Mouse (Mus musculus) frontal cortex, postnatal 25 days (tissue): Measurements from ENCODE around the gene Ibtk.
"Not testable (repeated sequence)": the region's sequence is repeated elsewhere in the genome, so short reads cannot be mapped to it uniquely, and the experiment has no call there.

Experiments
- DNase-seq, 2 experiments: peaks; one replicate each; pipeline ENCODE4 v3.0.0; 2022; ENCODE audit warnings: low spot score in 2 of 2

Gene Ibtk

DNA sequence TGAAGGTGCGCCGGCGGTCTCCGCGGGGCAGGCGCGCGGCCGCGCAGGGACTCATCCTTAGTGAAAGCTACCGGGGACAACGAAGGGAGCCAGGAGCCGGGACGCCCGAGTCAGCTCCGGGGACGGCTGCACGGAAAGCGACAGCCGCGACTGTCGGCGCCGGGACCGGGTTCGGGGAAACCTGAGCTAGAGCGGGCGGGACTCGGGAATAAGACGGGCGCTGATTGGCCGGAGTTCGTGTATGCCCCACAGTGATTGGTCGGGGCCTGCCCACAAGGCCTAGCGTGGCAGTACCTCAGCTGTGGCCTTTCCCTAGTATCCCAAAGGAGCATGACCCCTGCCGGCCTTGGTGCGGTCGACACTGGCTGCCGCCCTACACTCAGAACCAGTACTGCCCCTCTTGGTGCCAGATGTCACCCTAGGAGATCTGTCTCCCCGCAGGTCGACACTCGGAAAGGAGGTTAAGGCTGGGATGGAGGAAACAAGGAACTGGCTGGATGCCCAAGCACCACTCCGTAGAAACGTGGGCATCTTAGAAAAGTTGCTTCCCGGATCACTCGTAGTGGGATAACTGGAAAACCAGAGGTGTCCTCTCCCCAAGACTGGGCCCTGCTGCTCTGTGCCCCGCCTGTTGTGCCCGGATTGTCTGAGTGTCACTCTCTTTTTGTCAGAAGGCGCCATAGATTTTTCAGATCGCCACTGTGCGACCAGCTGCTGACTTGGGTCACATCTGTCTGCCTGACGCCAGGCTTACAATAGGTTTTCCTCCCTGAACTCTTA is at the start of gene Ibtk:
TSS of gene Ibtk (minus strand) at position 193 of the 780 bp plus-strand sequence.
- DNase-seq = peak; percentile 99 to 100

DNA sequence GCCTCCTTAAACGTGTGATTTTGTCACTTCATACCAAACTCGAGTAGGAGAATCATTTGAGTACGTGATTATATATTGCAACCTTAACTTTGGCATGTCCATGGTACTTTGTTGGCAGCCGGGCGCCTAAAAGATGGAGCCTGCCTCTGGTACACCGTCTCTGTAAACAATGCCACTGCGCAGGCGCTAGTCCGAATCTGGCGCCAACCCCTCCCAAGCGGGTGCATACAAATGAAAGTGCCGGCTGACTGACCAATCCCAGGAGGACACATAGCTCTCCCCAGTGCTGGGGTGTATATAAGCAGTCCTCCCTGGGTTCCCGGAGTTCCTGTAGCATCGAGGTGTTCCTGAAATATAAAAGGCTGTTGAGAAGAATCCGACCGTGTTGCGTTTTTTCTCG is 42.4 kb upstream of the Ibtk start:
- not testable (repeated sequence) for DNase-seq

DNA sequence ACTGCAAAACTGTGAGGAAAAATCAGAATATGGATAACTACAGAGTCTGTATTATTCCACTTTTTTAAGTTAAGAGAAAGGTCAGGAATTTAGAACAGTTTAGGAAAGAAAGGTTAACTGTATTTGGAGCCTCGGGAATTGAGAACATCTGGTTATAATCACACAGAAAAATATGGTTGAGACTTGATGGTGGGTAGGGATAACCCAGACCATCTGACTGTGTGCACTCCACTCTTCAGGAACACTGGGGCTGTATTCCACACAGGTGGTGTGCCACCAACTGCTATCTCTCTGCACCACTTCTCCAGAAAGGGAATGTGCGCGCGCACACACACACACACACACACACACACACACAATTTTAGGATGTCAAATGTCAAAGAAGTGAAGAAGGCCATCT is 31.1 kb upstream of the Ibtk start:
- no peak for DNase-seq

DNA sequence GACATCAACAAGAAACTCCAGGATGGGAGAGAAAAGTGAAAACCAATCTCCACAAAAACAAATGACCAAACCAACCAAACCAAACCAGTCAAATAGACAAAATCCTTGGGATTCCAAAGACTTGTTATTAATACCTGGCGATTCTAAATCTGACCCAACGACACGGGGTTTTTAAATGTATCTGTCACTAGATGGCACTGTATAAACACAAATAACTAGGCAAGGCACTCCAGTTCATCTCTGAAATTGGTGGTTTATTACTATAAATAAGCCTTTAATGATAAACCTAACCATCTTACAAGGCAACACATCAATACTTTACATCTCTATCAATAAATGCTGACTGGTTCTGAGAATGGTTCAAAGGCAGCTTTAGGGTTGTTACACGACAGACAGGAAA is 30.3 kb upstream of the Ibtk start:
- DNase-seq = no peak

DNA sequence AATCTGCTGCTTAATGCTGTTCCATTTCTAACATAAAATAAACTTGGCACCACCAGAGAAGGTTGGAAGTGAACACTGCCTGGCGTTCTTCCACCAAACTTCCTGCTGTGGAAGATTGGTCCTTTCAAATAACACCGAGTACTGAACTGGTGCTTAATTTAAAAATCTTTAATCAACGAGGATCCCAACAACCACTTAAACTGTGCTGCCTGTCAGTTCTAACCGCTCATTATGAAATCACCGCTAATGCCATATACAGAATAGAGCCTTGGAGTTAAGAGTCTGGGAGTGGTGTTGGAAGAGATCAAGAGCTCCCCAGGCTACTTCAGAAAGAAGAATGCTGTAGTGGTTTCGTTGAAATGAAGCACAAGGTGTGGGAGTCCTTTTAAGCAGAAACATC is 28.4 kb upstream of the Ibtk start:
- DNase-seq = no peak

DNA sequence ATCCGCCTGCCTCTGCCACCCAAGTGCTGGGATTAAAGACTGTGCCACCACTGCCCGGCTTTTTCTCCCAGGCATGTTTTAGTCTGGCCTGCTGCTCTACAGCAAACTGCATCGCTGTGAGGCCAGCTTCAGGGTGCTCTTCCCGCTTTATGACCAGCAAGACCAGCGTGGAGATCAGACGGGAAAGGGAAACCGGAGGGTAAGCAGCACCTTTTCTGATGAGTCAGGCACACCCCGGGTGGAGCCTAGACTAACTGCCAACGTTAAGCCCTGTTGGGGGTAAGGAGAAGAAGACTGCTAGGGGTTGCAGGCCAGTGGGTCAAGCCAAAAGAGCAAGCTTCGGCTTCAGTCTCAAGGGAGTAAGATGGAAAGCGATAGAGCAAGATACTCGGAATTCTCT is 23.1 kb upstream of the Ibtk start:
- DNase-seq = no peak

DNA sequence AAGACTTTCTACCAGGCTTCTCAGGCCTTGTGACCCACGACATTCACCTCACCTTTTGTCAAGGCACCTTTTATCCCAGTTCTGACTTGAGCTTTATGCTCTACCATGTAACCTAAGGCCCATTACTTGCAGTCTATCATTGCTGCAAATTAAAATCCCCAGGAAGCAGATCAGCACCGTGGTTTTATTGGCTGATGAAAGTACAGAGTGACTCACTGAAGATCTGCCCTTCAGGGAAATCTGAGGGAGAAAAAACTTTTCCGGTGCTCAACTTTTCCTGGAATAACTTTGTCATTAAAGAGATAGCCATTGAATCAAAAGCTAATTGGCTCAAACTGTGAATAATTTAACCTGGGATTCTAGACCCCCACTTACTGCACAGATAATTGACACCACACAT is 22.3 kb upstream of the Ibtk start:
- no peak for DNase-seq

DNA sequence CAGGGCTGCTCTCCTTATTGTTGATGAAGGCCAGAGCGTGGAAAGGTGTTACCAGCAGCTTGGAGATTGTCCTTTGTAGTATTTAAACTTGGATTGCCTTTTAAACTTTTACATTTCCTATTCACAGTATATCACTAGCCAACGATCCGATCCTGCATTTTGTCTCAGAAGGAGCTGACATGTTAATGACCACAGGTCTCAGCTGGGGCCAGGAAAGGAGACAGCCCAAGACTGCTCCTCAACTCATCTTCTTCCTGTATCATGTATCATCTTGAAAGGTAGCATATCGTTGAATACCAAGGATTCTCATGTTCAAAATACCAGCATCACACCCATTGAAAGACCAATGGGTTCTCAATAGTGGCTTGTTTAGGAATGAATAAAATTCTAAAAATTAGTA is 21.2 kb upstream of the Ibtk start:
- DNase-seq = no peak

DNA sequence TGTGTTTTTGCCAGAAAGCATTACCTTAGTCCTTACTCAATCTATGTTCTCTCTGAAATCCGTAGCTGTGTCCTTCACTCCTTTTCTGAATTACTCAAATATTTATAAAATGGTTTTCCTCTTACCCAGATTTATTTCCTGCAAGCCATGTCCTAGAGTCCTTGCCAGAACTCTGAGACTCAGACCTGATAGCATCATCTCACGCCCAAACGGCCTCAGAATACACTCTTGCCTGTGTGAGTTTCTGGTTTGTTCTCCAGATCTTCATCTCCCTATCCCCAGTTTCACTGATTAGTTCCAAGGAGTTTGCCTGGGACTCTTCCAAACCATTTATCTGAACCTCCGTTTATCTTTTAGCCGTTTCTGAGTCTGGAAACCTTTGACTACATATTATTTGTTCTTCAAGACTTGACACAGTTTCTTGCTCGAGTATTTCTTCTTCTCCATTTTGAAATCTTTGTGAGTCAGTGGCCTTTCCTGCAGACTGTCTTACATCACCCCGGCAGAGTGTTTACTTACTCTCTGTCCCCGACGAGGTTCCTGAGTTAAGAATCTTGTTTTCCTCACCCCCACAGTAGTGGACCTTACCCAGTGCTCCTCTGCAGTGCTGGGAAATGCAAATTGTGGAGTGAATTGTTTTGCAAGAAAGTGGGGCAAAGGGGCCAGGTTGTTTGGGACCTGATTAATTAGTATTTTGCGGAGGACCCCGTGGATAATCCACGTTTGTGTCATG is 20.1 kb upstream of the Ibtk start:
- DNase-seq = no peak

DNA sequence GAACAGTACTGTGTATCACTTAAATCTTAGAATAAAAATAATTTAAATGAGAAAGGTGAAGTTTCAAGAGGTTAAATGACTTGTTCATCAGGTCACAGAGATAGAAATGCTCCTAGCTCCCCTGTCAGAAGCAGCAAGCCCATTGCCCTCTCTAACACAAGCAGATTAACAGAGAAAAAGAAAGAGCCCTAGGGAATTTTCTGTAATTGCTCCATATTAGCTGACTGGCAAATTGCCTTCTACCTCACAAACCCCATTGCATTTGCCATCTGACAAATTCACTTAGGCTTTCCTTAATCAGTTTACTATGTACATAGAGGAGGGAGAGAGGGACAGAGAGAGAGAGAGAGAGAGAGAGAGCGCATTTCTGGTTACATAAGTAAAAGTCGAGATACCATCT is 18.1 kb upstream of the Ibtk start:
- no peak for DNase-seq

DNA sequence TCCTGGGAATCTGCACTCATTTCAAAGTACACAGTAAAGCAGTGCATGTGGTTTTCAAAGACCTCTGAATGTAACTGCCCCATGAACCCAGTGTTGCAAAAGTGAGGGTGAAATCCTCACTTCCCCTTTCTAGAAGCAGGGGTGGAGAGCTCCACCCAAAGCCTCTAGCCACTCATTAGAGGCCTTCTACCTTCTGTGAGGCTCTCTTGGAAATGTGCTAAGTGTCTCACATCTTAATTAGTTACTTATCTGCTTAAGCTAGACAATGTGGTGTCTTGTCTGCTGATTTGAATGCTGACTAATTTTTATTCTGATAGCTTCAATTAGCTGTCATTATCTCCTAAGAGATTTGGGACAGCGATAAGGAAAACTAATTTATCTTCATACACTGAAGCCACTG is 13.3 kb upstream of the Ibtk start:
- no peak for DNase-seq

DNA sequence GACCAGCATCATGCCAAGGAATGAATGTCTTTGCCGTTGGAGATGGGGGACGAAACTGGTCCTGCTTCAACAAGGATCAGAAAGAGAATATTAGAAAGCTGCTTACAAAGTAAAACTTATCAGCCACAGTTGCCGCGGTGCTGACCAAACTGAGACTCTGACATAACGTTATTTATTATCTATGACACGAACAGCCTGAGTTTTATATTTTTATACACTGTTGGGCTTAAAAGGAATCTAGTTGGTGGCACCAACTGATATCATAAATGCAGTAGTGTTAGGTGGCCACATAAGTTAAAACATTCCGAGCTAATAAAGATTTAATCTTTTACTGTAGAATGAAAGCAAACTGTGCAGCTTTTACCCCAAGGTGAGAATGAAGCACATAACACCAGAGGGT is 1.7 kb upstream of the Ibtk start:
- DNase-seq = no peak

DNA sequence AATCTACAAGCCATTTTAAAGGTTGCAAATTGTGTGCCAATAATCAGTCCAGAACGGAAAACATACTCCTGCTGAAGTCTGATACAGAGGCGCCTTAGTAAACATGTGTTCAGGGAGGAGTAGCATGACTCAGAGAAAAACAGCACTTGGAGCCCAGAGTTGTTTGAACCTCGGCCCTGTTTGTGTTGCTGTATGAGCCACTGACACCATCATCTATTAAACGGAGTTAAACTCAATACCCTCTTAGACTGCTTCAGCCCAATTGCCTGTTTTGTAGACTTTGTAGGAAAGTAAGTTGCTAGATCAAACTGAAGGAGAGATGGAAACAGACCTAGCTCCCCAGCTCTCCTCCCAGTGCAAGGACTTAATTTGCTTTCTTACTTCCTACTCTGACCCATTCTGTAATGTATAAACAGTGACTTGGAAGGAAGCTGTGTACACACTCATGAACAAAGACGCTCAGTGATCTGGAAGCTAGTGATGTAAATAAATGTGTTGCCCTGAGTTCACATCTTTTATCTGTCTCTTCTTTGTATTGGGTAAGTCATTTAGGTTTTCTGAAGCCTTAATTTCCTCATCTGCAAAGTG is 882 bp upstream of the Ibtk start:
- no peak for DNase-seq

DNA sequence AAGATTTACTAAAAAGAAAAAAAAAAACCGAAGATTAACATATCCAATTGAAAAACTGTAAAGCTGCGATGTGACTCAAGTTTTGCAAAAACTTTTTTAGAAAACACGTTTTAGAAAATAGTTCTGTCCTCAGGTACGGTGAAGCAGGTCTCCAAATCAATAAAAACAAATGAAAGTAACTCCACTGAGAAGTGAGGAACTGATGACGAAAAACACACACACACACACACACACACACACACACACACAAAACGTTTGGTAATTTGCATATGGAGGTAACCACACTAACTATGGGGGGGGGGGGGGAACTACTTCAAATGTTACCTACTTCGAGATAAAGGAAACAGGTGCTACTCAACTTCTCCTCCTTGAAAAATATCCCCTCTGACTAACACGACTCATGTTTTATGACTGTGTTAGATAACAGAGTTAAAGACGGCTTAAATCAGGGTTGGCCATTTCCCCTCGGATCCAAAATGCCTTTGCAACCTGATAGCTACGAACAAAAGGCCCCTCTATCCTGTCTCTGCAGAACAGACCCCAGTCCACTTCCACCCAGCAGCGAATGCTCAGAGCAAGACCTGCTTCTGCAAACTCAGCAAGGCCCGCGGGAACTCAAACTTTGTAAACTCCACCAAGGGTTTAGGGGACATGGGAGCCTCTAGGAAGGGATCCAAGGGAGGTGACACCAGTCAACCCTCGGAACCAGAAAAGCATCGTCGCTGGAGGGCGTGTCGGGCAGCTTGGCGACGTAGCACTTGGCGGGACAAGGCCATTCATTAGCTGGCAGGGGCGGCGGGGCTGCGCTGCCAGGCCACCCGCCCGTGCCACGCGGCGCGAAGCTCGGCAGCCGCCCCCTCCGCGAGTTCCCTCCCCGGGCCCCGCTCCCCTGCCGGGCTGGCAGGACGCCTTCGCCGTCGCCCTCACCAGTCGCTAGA is 661 bp downstream of the Ibtk start:
- peak; percentile 50 to 57 for DNase-seq

DNA sequence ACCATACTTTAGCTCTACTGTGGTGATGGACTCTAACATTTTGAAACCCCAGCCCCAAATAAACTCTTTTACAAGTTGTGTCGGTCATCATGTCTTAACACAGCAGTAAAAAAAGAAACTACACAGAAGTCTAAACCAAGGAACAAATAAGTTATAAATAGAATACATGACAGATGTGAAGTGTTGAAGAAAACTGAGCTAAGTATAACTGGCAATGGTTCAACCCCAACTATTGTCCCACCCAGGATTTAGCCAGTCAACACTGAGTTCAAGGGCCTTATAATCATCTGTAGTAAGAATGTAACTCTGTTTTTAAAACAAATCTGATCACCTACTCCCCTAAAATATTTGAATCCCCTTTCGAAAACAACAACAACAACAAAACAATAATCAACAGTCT is 3.6 kb downstream of the Ibtk start:
- DNase-seq = no peak

DNA sequence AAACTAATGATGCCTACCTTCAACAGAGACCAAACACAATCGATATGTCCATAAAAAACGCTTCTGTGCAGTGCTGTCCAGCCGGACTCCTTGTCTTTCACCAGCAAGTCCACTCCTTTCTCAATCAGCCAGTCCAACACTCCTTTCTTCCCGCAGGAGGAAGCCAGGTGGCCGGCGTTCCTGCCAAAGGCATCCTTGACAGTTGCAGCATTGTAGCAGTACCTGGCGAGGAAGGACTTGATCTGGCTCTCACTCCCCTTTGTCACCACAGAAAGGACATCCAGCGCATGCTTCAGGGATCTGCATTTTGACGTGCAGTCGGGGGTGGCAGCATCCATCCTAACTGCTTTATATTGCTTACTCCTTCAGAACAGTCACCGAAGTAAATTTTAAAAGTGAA is 5.8 kb downstream of the Ibtk start:
- no peak for DNase-seq

DNA sequence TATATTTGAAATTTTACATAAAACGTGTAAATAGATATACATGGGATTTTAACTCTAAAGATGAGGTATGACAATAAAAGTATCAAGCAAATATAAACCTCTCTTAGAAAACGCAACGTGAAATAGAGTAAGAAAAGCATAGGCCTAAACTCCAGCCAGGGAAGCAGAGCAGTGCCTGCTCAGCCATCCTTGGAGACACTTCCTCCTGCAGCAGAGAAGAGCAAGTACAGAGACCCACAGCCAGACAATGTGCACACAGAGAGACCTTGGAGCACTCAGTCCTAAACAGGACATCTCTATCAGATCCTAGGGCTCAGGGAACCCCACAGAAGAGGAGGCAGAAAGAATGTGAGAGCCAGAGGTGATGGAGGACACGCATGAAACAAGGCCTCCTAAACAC is 7.0 kb downstream of the Ibtk start:
- no peak for DNase-seq

DNA sequence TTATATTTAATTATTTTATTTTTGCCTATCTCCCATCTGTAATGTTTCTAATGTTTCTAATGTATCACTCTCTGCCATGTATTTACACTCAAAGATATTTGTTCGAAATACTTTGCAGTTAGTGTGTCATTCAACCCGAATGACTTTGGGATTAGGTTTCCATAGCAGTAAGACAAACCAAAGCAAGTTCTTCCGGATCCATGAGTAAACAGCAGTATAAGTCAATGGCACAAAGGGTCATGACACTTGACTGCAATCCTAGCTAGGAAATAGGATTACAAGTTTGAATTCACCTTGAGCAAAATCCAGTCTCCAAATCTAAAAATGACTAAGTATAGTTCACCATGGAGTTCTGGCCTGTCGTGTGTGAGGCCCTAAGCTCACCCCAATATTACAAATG is 9.9 kb downstream of the Ibtk start:
- no peak for DNase-seq

DNA sequence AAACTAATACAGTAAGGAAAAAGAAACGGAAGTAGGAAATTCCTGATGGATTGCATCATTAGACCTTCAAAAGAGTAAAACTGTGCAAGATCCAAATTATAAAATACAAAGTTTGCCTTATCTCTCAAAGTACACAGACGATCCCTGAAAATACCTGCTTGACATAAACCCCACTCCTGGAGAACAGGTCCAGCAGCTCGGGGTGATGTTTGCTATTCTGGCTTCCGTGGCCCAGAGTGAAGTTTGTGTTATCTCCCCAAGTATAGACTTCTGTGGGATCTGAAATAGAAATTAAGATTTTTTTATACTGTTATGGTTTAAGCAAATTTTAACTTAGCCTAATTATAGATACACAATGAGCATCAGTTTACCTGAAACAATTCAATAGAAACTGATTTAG is 14.3 kb downstream of the Ibtk start:
- no peak for DNase-seq

DNA sequence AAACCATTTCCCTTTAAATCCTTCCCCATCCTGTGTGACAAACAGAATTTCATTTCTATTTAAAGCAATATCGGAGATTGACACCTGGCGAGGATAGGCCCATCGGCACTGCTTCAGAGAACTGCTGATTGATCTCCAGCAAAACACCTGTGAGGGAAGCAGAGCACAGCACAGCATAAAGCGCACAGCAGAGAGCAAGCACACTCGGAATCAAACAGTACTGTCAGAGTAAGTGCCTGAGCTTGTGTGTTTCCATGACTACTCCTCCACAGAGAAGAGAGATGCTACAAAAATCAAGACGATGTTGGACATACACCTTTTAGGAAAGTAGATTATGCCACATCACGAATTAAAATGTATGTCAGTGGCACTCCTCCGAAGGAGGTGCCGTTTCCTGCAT is 25.1 kb downstream of the Ibtk start:
- DNase-seq = no peak

DNA sequence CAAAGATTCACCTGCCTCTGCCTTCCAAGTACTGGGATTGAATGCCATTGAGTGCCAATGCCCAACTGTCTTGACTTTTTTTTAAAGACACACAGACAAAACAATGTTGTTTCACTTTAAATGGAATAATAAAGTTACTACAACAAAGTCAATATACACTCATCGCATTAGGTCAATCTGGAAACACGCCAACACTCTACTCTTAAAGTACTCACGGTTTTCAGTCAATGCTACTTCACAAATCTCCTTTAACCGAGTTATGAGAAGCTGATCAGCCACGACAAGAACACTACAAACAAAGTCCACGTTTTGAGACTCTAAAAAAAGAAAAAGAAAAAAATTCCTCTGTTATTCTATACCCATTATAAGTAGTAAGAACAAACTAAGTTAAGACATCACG is 31.8 kb downstream of the Ibtk start:
- DNase-seq = no peak

DNA sequence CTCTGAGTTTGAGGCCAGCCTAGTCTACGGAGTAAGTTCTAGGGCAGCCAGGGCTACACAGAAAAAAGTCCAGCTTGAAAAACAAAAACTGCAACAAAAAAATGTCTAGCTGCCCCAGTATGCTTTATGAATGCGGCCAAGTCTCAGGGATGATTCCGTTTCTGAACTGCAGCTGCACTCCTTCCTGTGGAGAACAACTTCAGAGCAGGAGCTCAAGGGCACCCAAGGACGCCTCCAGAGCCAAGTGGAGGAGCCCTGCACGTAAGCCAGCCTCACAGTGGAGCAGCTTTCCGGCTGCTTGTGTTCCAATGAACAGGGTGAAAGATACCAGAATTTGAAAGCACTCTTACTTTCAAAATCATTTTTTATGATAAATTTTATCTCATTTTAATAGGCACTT is 41.8 kb downstream of the Ibtk start:
- no peak for DNase-seq
